Mouse (Mus musculus) megakaryocyte, embryonic 14.5 days (primary cell): ENCODE results near the gene Gm340. TPM values are rescaled to one million over a fixed set of nuclear protein-coding genes. Genes with fewer than 3 reads are reported as not detected.

ENCODE experiments used
- H3K27me3 ChIP-seq: replicated peaks from 2 replicates; pipeline ENCODE3; 2012; ENCODE audit warnings: inconsistent platforms
- H3K36me3 ChIP-seq: replicated peaks from 2 replicates; pipeline ENCODE3; 2012; ENCODE audit warnings: low read length, inconsistent platforms, mixed read lengths
- H3K4me1 ChIP-seq: 2 replicates; pipeline ENCODE4 v1.6.1; 2012; ENCODE audit warnings: inconsistent platforms
- H3K4me3 ChIP-seq: replicated peaks from 2 replicates; pipeline ENCODE3; 2012; ENCODE audit warnings: moderate library complexity, mild to moderate bottlenecking, inconsistent platforms
- H3K9me3 ChIP-seq: 2 replicates; pipeline ENCODE4 v1.6.1; 2012; ENCODE audit warnings: inconsistent platforms
- FLI1 ChIP-seq: IDR thresholded peaks from 2 replicates; pipeline ENCODE4 v1.6.1; 2012; ENCODE audit warnings: low read length, inconsistent platforms, mixed read lengths
- GATA1 ChIP-seq: IDR thresholded peaks from 3 replicates; pipeline ENCODE4 v1.6.1; 2012; ENCODE audit warnings: mixed read lengths, low read length, inconsistent platforms, borderline replicate concordance
- polyA plus RNA-seq: library from polyadenylated mRNA; stranded (reverse); fragments of >175 nt; gene quantifications from 2 replicates; pipeline ENCODE4 v1.2.3, GENCODE M21; 2012; ENCODE audit warnings: low replicate concordance; ENCODE audit not compliant: insufficient read depth

Gm340 gene
- polyA plus RNA-seq, 1 experiment: 0.21 TPM

DNA sequence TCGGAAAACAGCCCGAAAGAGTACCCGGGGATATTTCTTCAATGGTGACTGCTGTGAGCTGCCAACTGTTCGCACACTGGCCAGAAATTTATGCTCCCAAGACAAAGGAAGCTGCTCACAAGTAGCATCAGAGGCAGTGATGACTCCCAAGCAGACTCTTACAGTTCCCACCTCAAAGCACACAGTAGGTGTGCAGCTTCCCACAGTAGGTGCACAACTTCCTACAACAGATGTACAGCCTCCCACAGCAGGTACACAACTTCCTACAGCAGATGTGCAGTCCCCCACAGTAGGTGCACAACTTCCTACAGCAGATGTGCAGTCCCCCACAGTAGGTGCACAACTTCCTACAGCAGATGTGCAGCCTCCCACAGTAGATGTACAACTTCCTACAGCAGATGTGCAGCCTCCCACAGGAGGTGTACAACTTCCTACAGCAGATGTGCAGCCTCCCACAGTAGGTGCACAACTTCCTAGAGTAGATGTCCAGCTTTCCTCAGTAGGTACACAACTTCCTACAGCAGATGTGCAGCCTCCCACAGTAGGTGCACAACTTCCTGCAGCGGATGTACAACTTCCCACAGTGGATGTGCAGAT is 846 bp downstream of the Gm340 start:
- Histone ChIP-seq H3K4me3 (no peak overlapping the region), H3K9me3 (no peaks in the 10 kb centered on the region), H3K27me3 (no peaks in the 10 kb centered on the region), H3K4me1 (peaks cover 7% of the 10 kb centered on the region; the same call in 1 of the 2 replicates), H3K36me3 (peaks cover 82% of the 10 kb centered on the region)
- TF ChIP-seq FLI1: no peak
- no peak for TF ChIP-seq GATA1

DNA sequence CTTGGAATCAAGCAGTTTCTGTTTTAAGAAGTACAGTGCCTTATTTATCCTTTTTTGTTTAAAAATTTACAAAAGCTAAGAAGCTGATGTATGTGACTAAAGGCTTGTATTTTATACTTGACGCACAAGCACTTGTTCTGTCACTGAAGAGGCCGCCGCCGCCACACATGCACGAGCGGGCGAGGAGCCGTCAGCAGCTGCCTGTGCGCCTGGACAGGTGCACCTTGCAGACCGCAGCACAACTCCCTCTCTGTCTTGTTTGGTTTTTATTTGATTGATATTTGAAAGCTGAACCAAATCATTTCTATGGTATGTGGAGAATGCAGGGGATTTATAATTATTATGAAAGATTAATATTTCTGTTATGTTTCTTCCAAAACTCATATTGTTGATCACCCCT is 4.6 kb downstream of the Gm340 start:
- Histone ChIP-seq H3K4me3 (no peak overlapping the region), H3K27me3 (no peaks in the 10 kb centered on the region), H3K9me3 (no peaks in the 10 kb centered on the region), H3K36me3 (peaks cover 69% of the 10 kb centered on the region), H3K4me1 (peaks cover 7% of the 10 kb centered on the region; the same call in 1 of the 2 replicates)
- TF ChIP-seq FLI1 (no peak), GATA1 (no peak)

DNA sequence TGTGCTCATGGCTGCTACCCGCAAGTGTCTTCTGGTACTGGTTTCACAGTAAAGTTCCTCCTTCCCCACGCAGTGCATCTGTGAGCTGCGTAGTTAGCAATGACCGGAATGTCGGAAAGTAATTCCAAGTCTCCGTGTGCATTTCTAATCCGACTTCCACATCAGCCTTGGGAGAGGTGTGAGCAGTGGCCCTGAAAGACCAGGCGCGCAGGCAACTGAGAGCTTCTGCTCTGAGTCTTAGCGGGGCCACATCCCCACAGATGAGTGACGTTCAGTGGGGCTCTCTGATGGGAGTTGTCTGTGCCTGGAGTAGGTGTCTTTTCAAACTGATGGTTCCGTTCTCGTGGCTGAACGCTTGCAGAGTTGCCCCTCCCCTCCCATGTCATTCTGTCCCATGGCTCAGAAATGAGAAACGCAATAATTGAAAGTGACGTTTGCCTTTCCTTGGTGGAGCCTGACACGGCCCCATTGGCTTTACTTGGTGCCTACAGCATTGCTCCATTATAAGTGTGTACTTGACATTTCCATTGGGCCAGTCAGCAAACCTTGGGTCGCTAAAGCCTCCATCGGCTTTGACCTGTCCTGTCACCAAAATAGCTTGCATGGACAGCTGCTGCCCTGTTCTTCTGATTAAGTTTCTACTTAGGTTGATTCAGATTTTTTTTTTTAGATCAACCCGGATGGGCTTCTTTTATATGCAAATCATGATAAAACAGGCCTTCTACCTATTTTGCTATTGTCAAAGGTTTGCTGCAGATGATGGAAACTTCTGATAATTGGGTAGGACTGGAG is 5.5 kb downstream of the Gm340 start:
- Histone ChIP-seq H3K9me3 (no peaks in the 10 kb centered on the region), H3K27me3 (no peaks in the 10 kb centered on the region), H3K36me3 (peaks cover 60% of the 10 kb centered on the region), H3K4me3 (no peak overlapping the region), H3K4me1 (peaks cover 7% of the 10 kb centered on the region; the same call in 1 of the 2 replicates)
- no peak for TF ChIP-seq GATA1

DNA sequence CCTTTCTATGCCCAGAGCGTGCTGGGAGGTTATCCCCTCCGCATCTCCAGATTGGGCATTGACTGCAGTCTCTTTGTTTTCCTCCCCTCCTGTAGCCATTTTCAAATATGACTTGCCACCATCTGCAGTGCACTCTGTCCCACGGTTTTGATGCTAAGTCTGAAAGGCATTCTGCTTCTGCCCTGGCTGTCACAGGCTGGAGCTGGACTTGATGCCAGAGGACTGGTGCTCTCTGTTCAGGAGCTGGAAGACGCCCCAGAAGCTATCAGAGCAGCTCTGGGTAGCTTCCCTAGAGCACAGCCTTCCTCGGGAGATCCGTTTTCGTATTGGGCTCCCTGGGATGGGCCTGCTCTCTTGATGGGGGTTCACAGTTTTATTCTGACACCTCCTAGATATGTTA is 6.9 kb downstream of the Gm340 start:
- TF ChIP-seq GATA1 (no peak), FLI1 (no peak)
- Histone ChIP-seq H3K4me3 (no peak overlapping the region), H3K36me3 (peaks cover 50% of the 10 kb centered on the region), H3K4me1 (peaks cover 1% of the 10 kb centered on the region; the same call in 1 of the 2 replicates), H3K9me3 (no peaks in the 10 kb centered on the region), H3K27me3 (no peaks in the 10 kb centered on the region)

DNA sequence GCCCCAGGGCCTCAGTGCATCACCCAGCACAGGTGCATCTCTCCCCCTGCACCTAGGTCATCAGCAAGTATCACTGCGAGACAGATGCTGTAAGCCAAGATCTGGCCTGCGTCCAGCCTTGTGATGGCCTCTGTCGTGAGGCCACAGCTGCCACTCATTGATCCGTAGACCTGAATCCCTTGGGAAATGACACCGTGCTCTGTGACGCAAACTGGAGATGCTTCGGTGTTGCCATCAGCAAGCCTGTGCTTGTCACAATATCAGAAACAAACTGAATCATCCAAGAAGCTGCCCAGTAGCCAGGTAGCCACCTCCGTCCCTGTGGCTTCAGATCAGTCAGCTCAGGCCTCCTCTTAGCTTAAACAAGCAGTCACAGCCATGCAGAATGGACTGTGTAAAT is 7.5 kb downstream of the Gm340 start:
- TF ChIP-seq FLI1 (no peak), GATA1 (no peak)
- H3K36me3 ChIP-seq: peaks cover 43% of the 10 kb centered on the region

DNA sequence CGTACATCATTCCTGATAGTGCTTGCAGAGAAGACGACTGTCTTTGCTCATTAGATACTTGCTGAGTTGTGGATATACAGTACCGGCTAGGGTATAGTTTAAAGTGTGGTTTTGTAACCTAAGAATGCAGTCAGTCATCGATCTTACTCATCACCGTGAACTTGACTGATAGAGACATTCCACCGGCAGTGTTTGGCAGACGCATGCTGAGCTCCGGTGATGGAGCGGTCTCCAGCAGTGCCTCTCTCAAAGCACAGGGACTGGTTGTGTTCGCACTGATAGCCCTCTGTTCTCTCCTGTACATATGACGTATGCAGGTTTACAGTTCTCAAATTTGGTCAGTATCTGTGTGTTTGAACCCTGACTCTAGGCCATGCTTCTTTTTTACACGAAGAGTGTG is 9.6 kb downstream of the Gm340 start:
- H3K4me1 ChIP-seq: peaks cover 4% of the 10 kb centered on the region
- H3K9me3 ChIP-seq: no peaks in the 10 kb centered on the region
- TF ChIP-seq GATA1 (no peak), FLI1 (no peak)
- H3K4me3 ChIP-seq: no peak overlapping the region
- H3K36me3 ChIP-seq: peaks cover 25% of the 10 kb centered on the region
- H3K27me3 ChIP-seq: no peaks in the 10 kb centered on the region

More for the DNA sequence above, 7.5 kb downstream of the Gm340 start:
- Histone ChIP-seq H3K4me3 (no peak overlapping the region), H3K9me3 (no peaks in the 10 kb centered on the region), H3K4me1 (no peaks in the 10 kb centered on the region), H3K27me3 (no peaks in the 10 kb centered on the region)

DNA sequence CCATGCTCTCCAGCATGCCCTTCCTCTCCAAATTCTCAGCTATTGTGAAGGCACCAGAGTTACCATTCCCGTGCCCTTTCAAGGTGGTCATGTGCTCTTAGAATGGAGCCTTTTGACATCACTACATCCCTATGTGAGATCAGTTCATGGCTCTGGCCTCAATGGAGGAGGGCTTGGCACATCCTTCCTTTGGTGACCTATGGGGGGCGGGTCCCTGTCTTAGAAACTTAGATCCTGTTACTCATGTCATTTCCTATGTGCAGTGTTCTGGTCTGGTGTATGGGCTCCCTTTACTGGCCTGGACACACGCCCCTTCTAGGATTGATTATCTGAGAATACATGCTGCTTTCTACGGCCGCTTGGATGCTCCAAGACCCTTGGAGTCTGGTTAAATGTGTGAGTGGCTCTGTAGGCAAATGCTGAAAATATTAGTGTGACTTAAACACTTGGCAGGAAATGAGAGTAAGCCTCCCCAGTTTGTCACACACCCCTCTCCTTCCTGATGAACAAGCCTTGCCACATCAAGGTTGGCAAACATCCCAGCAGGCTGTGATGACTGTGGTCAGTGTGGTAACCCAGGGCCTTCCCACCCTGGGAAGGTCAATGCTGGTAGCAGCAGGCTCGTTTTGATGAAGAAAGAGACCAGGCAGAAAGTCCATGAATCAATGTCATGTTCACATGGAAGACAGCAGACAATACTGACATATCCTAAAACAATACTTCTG is 15.2 kb downstream of the Gm340 start:
- peak overlapping the region; percentile 0 for H3K4me3 ChIP-seq
- TF ChIP-seq FLI1 (no peak), GATA1 (no peak)
- H3K9me3 ChIP-seq: no peaks in the 10 kb centered on the region
- H3K4me1 ChIP-seq: peaks cover 15% of the 10 kb centered on the region
- H3K36me3 ChIP-seq: peaks cover 3% of the 10 kb centered on the region
- peaks cover 31% of the 10 kb centered on the region for H3K27me3 ChIP-seq

DNA sequence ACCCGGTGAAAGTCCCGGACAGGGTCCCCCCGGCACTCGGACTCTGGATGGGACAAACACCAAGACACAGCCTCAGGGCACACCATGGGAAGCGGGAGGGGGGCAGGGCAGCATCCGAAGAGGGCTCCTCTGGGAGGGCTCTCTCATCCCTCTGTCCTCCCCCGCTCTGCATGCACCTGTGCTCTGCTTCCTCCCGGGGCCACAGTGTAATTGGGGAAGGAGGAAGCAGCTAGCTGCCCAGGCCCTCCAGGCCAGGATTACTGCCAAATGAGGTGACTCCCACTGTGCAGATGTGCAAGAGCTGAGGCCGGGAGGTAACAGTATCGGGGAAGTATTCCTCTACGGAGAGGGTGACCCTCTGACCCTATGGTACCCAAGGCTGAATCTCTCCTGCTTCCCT is 18.5 kb downstream of the Gm340 start:
- Histone ChIP-seq H3K4me3 (no peak overlapping the region), H3K4me1 (peaks cover 15% of the 10 kb centered on the region), H3K9me3 (no peaks in the 10 kb centered on the region), H3K36me3 (no peaks in the 10 kb centered on the region), H3K27me3 (peaks cover 54% of the 10 kb centered on the region)
- TF ChIP-seq FLI1 (no peak), GATA1 (no peak)

DNA sequence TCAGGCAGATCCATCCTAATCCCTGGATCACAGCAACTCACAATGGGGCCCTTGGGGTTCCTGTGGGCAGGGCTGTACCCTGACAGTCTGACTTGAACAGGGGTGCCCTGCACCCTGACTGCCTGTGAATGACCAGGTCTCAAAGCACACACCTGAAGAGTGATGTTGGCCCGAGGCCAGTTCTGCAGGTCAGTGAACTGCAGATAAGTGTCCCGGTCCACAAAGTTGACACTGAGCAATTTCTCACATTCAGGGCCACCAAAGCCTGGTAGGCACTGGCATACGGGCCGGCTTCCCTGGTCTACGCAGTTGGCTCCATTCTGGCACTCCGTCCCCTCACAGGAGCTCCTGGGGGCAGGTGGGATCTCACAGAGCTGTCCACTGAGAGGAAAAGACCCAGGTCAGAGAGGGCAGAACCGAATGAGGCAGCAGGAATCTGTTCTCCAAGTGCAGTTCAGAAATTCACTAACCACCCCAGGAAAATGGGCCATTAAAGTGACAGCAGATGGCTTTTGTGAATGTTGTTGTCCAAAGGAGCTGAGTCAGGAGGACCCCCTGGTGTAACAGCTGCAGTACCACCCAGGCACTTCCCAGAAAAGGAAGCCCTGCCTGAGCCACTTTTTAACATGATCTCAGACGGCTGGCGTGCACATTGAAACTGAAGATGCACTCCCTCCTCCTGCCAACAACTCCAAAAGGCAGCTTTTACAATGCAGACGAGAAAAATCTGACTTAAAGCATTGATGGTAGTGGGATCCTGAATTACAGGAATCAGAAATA is 24.2 kb downstream of the Gm340 start:
- H3K9me3 ChIP-seq: peaks cover 29% of the 10 kb centered on the region
- no peaks in the 10 kb centered on the region for H3K4me1 ChIP-seq
- H3K36me3 ChIP-seq: no peaks in the 10 kb centered on the region
- H3K4me3 ChIP-seq: no peak overlapping the region
- H3K27me3 ChIP-seq: peaks cover 68% of the 10 kb centered on the region
- no peak for TF ChIP-seq FLI1
- TF ChIP-seq GATA1: no peak
